In the genomic region with DNA sequence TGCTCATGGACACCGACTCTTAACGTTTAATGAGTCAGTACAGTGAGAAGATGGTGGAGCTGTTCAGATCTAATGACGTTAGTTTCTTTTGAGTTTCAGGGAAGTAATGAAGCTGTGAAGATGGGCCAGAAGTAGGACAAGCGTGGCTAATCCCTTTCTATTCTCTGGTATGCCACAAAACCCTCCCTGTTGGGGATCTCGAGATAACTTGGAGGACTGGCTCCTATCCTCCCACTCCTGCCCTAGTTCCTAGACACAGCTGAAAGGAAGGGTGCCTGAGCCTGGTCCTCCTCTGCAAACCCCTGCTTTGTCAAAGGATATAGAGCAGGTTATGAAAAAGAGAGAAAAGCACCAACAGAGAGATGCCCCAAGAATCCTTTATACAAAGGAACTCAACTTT, we compare ENCODE assay signal across 27 mouse cellular contexts. TPM values are rescaled to one million over a fixed set of nuclear protein-coding genes. Genes with fewer than 3 reads are reported as not detected.
DNase-seq lines count a peak whose midpoint lies in the region; ATAC-seq and TF ChIP-seq lines count a peak whose summit lies in the region.
"Had no signal": no experiment of that assay in that cellular context is flagged by ENCODE, and none has a peak within 500 bp of the region (broad histone marks: within the 10 kb centered on the region; RNA-seq: fewer than 3 reads in every experiment).

No protein-coding gene starts in this region.

- TF ChIP-seq RAD21 in CH12.LX (IDR thresholded peaks at IDR 0.05; ENCODE audit: low read depth, low read length), result no peak

- no peaks in the 10 kb centered on the region for H3K27me3 ChIP-seq in CH12.LX (replicated peaks)
- no peaks in the 10 kb centered on the region for H3K27me3 ChIP-seq in thymus, adult 2 months (ENCODE audit: control insufficient read depth, insufficient read depth, low read length)
- H3K27me3 ChIP-seq: embryonic facial prominence, embryonic 12.5 days; embryonic facial prominence, embryonic 15.5 days; forebrain, embryonic 12.5 days; forebrain, embryonic 15.5 days; heart, embryonic 12.5 days; heart, embryonic 15.5 days had no signal

- WGBS in thymus, adult 2 months, result 92% methylated on average over 5 of the region's 5 CpGs

- no peak; the same call in 1 of the 2 replicates for TF ChIP-seq EP300 in CH12.LX (IDR thresholded peaks at IDR 0.05; ENCODE audit: low read length)

- no peak for DNase-seq in frontal cortex, postnatal 14 days (ENCODE audit: low spot score in 2 of 2)
- DNase-seq in left cerebral cortex, adult 2 months (ENCODE audit: extremely low spot score in 1 of 2, low spot score in 2 of 2), result no peak
- DNase-seq in left cerebral cortex, adult 9 months (ENCODE audit: low spot score in 2 of 2), result no peak
- no peak for DNase-seq in CH12.LX (ENCODE audit: extremely low read depth)
- peak; percentile 65 for DNase-seq in brain, adult 2 months (ENCODE audit: low read depth, low spot score)
- no peak for DNase-seq in thymus, adult 2 months
- DNase-seq: adrenal gland, postnatal 10 days; adrenal gland, postnatal 36 days; cerebellum, adult 11 months; cerebellum, adult 2 months; cerebellum, adult 9-11 months; cerebellum, postnatal 25 days; gastrocnemius, postnatal 14 days; heart, adult 18-20 months; heart, postnatal 14 days; heart, postnatal 4 days had no signal

- no peak for TF ChIP-seq CTCF in left cerebral cortex, adult 2 months (IDR thresholded peaks at IDR 0.05)
- TF ChIP-seq CTCF in CH12.LX (conservative IDR thresholded peaks at IDR 0.05 in 1 of 2, IDR thresholded peaks at IDR 0.05 in 1 of 2; ENCODE audit: low read depth in 2 of 2, low read length in 2 of 2), result no peak
- no peak for TF ChIP-seq CTCF in thymus, adult 2 months (IDR thresholded peaks at IDR 0.05; ENCODE audit: borderline replicate concordance, control insufficient read depth, extremely low read depth, insufficient read depth, low read length, poor library complexity)

- peaks cover 9 to 73% of the 10 kb centered on the region in 2 experiments; a peak in 3 of 4 replicates for H3K4me1 ChIP-seq in CH12.LX (ENCODE audit: control insufficient read depth in 1 of 2, insufficient read depth in 2 of 2)
- no peaks in the 10 kb centered on the region for H3K4me1 ChIP-seq in thymus, adult 2 months (replicated peaks; ENCODE audit: control insufficient read depth, insufficient read depth, low read length)
- H3K4me1 ChIP-seq: embryonic facial prominence, embryonic 12.5 days; embryonic facial prominence, embryonic 15.5 days; forebrain, embryonic 12.5 days; forebrain, embryonic 15.5 days had no signal

- peak; percentile 85 for ATAC-seq in frontal cortex, adult (ENCODE audit: low TSS enrichment)
- ATAC-seq: CD4-positive, CD25-positive, alpha-beta regulatory T cell, adult 4 months; forebrain, embryonic 15.5 days; intestine, postnatal 0 days; Patski had no signal

- peak overlapping the region; percentile 100 for H3K4me2 ChIP-seq in CH12.LX (ENCODE audit: insufficient read depth, low read depth, poor library complexity, severe bottlenecking)
- H3K4me2 ChIP-seq: embryonic facial prominence, embryonic 12.5 days; embryonic facial prominence, embryonic 15.5 days; forebrain, embryonic 12.5 days; forebrain, embryonic 15.5 days; heart, embryonic 12.5 days; heart, embryonic 15.5 days; hindbrain, embryonic 14.5 days had no signal

- TF ChIP-seq POLR2A in CH12.LX (IDR thresholded peaks at IDR 0.05; ENCODE audit: low read depth, low read length), result no peak
- TF ChIP-seq POLR2A in thymus, adult 2 months (IDR thresholded peaks at IDR 0.05; ENCODE audit: control insufficient read depth, extremely low read depth, insufficient read depth, low read length, poor library complexity), result no peak

- intact Hi-C loops in left cerebral cortex, adult 2 months (cut with DNase I), result no loop called here

- H3K4me3 ChIP-seq in left cerebral cortex, adult 2 months, result no peak overlapping the region
- no peak overlapping the region for H3K4me3 ChIP-seq in CH12.LX (replicated peaks in 1 of 3; ENCODE audit: low read depth in 2 of 3, low read length in 2 of 3, poor library complexity in 1 of 3)
- no peak overlapping the region for H3K4me3 ChIP-seq in thymus, adult 2 months (ENCODE audit: control insufficient read depth, insufficient read depth, low read length)
- H3K4me3 ChIP-seq: embryonic facial prominence, embryonic 12.5 days; embryonic facial prominence, embryonic 15.5 days; forebrain, embryonic 12.5 days; forebrain, embryonic 15.5 days; heart, embryonic 12.5 days; heart, embryonic 15.5 days had no signal

- peak overlapping the region; percentile 62 for H3K9ac ChIP-seq in CH12.LX (ENCODE audit: insufficient read depth, low read depth)
- H3K9ac ChIP-seq: embryonic facial prominence, embryonic 12.5 days; embryonic facial prominence, embryonic 15.5 days; forebrain, embryonic 12.5 days; forebrain, embryonic 15.5 days; heart, embryonic 12.5 days; heart, embryonic 15.5 days; hindbrain, embryonic 14.5 days had no signal

- H3K36me3 ChIP-seq in CH12.LX (replicated peaks in 1 of 2; ENCODE audit: control insufficient read depth in 1 of 2, insufficient read depth in 1 of 2, low read length in 1 of 2), result peaks cover 0 to 12% of the 10 kb centered on the region in 2 experiments
- no peaks in the 10 kb centered on the region for H3K36me3 ChIP-seq in thymus, adult 2 months (ENCODE audit: control insufficient read depth, insufficient read depth, low read length)
- H3K36me3 ChIP-seq: embryonic facial prominence, embryonic 12.5 days; embryonic facial prominence, embryonic 15.5 days; forebrain, embryonic 12.5 days; forebrain, embryonic 15.5 days; heart, embryonic 12.5 days; heart, embryonic 15.5 days had no signal

- peak overlapping the region; percentile 6; the same call in 1 of the 2 replicates for H3K27ac ChIP-seq in left cerebral cortex, adult 2 months
- H3K27ac ChIP-seq in CH12.LX (ENCODE audit: insufficient read depth, low read depth), result peak overlapping the region; percentile 50; the same call in 1 of the 2 replicates
- no peak overlapping the region for H3K27ac ChIP-seq in thymus, adult 2 months (ENCODE audit: control insufficient read depth, insufficient read depth, low read length)
- H3K27ac ChIP-seq: embryonic facial prominence, embryonic 12.5 days; embryonic facial prominence, embryonic 15.5 days; forebrain, embryonic 12.5 days; forebrain, embryonic 15.5 days; heart, embryonic 15.5 days; hindbrain, embryonic 14.5 days had no signal

- dilution Hi-C loops in CH12.LX (cut with MboI; ENCODE audit: extremely low pct_ligation_motif_present, extremely low pct_unique_long_range_greater_than_20kb, low sequenced_read_pairs), result no loop called here

- no peaks in the 10 kb centered on the region for H3K9me3 ChIP-seq in CH12.LX (replicated peaks; ENCODE audit: low read length)
- H3K9me3 ChIP-seq: embryonic facial prominence, embryonic 12.5 days; embryonic facial prominence, embryonic 15.5 days; forebrain, embryonic 12.5 days; forebrain, embryonic 15.5 days; heart, embryonic 12.5 days; heart, embryonic 15.5 days had no signal

- in situ Hi-C loops in CH12.LX (cut with MboI; ENCODE audit: low pct_ligation_motif_present, low pct_unique_long_range_greater_than_20kb, low sequenced_read_pairs), result loop anchor here (25.0 kb wide), 1 partner anchor 95 kb away; no protein-coding TSS in a partner anchor

- H3K79me2 ChIP-seq in CH12.LX (replicated peaks; ENCODE audit: control insufficient read depth, extremely low read depth, insufficient read depth, poor library complexity, severe bottlenecking), result peaks cover 62% of the 10 kb centered on the region

TF ChIP-seq in CH12.LX, 34 proteins besides CTCF, POLR2A, EP300 and RAD21:
- 0 out of 2 replicates have a peak, but pooled peaks have one; percentile 30 for TF ChIP-seq ZNF384 (IDR thresholded peaks at IDR 0.05; ENCODE audit: low read depth, low read length)
- TF ChIP-seq UBTF (IDR thresholded peaks at IDR 0.05; ENCODE audit: low read depth, low read length), result no peak
- TF ChIP-seq IRF4 (IDR thresholded peaks at IDR 0.05; ENCODE audit: low read depth, low read length), result 0 out of 2 replicates have a peak, but pooled peaks have one; percentile 14
- no peak for TF ChIP-seq BHLHE40 (IDR thresholded peaks at IDR 0.05; ENCODE audit: low read depth, low read length)

RNA-seq across cellular contexts. Expression of a gene that starts 38.8 kb away (rescaled TPM):
- 100 to 1,000 TPM; 545 to 647 TPM for total RNA-seq in left cerebral cortex, adult 2 months (2021)
- total RNA-seq in CH12.LX (2012; rRNA removed) (99.9 and 113 TPM in 2 replicates), CH12.LX (2014; rRNA removed) (107 and 134 TPM in 2 replicates)
- polyA plus RNA-seq in CH12.LX (2012; ENCODE audit: insufficient read length, low read depth), result 159 and 199 TPM in 2 replicates
- 5.2 and 7.0 TPM in 2 replicates for polyA plus RNA-seq in thymus, adult 2 months (2012; rRNA removed)
- polyA plus RNA-seq: Patski had no signal

Comparison
In these comparisons a context has a peak if more than half of its experiments do, and no peak if none do; other contexts are left out.
1. RNA of a gene that starts 38.8 kb away (total RNA-seq): 545 to 647 TPM in left cerebral cortex, adult 2 months; 99.9 to 134 TPM in CH12.LX; every median in the first group is over 4 times any median in the second.